Mouse (Mus musculus) right cerebral cortex, postnatal 4 days (tissue): ENCODE results near the gene Dlgap4.

Experiments
- DNase-seq: peaks from one replicate; pipeline ENCODE4 v3.0.0-alpha.2; 2022

Dlgap4 gene

DNA sequence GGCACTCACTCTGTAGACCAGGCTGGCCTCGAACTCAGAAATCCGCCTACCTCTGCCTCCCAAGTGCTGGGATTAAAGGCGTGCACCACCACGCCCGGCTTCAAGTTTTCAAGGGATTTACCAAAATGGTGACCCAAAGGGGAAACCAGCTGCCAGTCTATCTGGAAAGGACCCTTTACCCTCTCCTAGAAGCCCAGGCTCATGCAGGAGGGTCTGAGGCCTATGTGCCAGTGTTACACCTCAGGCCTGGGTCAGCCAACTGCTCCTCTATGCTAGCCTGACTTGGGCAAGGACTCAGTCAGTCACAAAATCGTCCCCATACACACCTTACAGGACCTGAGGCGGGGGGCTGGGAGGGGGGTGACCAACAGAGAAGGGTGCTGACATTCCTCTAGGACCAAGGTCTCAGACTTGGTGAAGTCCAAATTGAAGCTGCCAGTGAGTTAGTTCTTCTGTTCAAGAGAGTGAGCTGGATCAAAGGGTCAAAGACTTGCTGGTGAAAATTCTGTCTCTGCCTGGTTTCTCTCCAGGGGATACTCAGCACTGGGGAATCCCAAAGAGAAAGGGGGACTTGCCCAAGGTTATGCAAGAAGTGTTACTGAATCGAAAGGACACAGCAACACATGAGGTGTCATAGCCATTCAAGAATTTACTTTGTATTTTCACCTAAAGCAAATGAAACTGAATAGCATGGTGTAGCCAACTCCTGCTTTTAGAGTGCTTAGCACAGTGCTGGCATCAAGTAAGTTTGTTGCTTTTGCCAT, 106.2 kb downstream of the Dlgap4 start:
- no peak for DNase-seq

GRCm38 (mm10) chr2:156720313-156720674, 106.8 kb downstream of the Dlgap4 start:
- no peak for DNase-seq

DNA sequence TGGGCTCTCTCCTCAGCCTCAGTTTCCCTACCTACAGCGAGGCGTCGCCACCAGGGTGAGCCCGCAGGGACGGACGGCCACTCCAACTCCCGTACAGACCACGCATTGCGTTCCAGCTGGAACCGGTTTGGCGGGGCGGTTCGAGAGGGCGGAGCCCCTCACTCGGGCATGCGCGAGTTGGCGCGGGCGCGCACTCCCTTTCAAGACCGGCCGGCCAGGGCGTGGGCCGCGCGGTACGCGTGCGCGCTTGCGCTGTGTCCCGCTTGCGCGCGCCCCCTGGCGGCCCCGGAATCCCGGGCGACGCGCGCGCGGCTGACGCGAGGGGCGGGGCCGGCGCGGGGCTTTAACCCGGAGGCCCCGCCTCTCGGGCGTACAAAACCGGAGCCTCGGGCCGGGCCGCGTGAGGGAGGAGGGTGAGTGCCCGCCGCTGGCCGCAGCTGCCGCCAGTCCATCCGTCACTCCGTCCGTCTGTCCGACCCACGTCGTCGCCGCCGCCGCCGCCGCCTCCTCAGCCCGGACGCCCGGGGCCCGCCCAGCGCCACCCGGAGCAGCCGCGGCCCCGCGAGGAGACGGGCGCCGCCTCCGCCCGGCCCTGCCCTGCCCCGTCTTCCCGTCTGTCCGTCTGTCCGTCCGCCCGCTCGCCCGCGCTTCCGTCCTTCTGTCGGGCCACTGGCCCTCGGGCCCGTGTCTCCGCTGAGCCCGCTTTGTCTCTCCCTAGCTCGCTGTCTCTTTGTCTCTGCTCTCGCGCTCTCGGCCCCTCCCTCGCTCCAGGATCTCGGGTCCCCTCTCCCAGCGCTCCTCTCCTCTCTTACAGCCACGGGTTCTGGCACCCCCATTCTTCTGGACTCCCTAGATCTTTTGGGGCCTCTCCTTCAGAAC, 107.4 kb downstream of the Dlgap4 start:
- DNase-seq: peak; percentile 98

DNA sequence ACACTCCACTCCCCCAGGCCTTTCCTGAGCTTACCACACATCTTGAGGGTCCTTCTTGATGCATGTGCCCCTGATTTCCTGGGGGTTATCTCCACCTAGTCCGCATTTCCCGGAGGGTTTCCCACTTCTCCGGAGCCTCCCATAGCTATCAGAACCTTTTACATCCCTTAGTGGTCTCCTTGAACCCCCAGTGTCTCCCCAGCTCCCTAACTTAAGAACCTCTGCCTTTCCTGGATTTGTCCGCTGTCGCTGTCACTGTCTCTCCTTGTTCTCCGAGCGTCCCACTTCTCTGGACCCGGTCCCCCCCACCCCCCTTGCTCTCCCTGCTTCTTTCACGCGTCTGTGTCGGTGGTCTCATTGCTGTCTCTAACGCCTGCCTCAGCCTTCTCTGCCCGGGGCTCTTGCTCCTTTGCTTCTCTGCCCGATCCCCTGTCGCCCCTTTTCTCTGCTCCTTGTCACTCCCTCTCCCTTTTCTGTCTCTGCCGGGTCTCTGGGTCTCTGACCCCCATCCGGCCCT, 108.1 kb downstream of the Dlgap4 start:
- DNase-seq: no peak

GRCm38 (mm10) chr2:156722071-156722575, 108.6 kb downstream of the Dlgap4 start:
- peak; percentile 48 for DNase-seq

GRCm38 (mm10) chr2:156722752-156723151, 109.2 kb downstream of the Dlgap4 start:
- DNase-seq: no peak

DNA sequence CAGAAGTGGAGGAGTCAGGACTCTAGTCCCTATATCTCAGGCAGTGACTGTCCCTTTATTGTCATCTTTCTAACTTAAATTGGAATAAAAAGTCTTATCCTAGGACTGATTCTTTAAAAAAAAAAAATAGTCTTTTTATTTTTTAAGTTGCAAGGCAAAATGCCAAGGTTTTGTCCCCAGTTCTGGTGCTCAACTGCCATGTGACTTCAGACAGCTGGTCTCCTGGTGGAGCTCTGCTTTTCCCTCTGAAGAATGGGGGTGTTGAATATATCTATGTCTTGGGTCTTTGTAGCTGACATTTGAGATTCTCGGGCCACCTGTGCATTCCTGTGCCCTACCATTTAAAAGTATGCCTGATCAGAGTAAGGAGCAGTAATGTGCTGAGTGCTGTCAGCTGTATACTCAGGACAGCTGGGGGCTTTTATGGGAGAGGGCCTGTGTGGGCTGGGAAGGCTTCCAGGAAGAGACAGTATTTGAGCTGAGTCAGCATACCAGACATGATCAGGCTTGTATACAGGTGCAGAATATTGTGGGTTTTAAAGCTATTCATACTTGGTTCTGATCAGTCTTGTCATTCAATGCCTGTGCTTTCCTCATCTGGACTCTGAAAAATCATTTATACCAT, 110.5 kb downstream of the Dlgap4 start:
- DNase-seq: no peak

GRCm38 (mm10) chr2:156724871-156725270, 111.4 kb downstream of the Dlgap4 start:
- no peak for DNase-seq

- DNase-seq: no peak
These were observed 112.8 kb downstream of the Dlgap4 start for GRCm38 (mm10) chr2:156726344-156726743.

GRCm38 (mm10) chr2:156726878-156727277, 113.4 kb downstream of the Dlgap4 start:
- no peak for DNase-seq

DNA sequence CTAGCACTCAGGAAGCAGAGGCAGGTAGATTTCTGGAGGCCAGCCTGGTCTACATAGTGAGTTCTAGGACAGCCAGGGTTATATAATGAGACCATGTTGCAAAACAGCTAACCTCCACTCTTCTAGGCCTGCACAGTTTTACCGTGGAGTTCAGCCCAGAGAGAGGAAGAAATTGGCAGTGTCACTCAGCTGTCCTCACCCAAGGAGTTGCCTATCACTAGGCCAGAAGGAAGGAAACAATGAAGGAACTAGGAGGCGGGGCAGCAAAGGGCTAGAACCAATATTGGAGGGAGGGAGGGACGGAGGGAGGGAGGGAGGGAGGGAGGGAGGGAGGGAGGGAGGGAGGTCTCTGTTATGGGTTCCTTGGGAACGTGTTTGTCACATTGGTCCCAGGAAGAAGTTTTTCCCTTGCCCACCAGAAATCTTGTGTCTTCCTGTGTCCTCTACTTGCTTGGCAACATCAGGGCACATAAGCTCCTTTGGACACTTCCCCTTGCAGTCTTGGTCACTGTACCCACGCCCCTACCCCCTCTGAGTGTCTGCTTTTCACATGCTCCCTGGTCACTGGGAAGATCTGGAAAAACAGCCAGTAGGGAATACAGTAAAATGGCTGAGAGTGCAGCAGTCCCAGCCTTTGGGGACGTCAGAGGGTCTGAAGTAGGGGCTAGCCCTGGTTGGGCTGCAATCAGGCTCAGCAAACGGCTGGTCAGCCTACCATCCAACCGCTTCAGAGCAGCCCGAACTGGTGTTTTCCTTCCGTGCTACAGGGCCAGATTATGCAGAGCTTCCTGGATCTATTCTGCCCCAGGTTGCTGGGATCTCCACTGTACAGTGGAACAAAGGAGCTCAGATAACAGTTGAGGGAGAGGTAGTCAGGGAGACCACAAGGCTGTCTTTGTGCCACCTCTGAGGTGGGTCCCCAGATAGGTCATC, 116.3 kb downstream of the Dlgap4 start:
- no peak for DNase-seq

GRCm38 (mm10) chr2:156730501-156730921, 117.0 kb downstream of the Dlgap4 start:
- DNase-seq: no peak

DNA sequence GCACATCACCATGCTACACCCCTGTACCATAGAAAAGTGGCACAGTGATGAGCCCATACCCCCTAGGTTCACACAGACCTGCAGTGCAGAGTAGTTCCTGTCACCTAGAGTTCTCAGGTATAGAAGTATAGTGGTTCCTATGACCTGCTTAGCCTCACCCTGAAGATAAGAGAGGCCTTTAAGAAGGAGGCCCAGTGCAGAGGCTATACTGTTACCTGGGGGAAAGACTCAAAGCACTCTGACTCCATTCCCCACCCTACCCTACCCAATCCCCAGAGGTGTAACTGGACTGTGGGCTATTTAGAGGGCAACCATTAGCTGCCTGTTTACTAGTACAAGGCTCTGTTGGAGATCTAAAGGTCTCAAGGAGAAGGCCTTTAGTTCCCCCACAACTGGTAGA, 118.1 kb downstream of the Dlgap4 start:
- DNase-seq: no peak

GRCm38 (mm10) chr2:156732109-156732508, 118.6 kb downstream of the Dlgap4 start:
- no peak for DNase-seq

GRCm38 (mm10) chr2:156735761-156736335, 122.3 kb downstream of the Dlgap4 start:
- DNase-seq: no peak

- DNase-seq: no peak
These were observed 123.3 kb downstream of the Dlgap4 start for GRCm38 (mm10) chr2:156736846-156737245.

- DNase-seq: no peak
These were observed 124.5 kb downstream of the Dlgap4 start for GRCm38 (mm10) chr2:156737976-156738375.

GRCm38 (mm10) chr2:156741265-156741664, 127.8 kb downstream of the Dlgap4 start:
- DNase-seq: no peak

GRCm38 (mm10) chr2:156741998-156742397, 128.5 kb downstream of the Dlgap4 start:
- no peak for DNase-seq

DNA sequence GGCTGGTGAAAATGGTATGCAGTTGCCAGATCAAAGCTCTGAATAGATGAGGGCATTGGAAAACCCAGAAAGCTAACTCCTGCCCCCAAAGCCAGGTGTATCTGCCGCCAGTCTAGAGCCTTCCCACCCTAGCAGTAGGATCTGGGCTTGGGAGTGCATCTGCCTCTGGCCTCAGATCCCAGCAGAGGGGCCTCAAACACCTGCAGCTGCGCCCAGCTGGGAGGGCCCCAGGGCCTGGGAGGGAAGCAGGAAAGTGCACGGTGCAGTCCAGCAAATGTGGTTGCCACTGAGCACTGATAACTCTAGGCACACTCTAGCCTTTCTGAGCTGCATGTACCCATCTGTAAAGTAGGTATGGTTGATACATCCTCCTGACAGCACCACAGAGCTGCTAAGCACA, 129.7 kb downstream of the Dlgap4 start:
- DNase-seq: no peak

GRCm38 (mm10) chr2:156744414-156744813, 130.9 kb downstream of the Dlgap4 start:
- DNase-seq: no peak

- no peak for DNase-seq
These were observed 133.8 kb downstream of the Dlgap4 start for GRCm38 (mm10) chr2:156747315-156747714.
